8 mouse cellular contexts compared by ENCODE assay signal in the genomic region with DNA sequence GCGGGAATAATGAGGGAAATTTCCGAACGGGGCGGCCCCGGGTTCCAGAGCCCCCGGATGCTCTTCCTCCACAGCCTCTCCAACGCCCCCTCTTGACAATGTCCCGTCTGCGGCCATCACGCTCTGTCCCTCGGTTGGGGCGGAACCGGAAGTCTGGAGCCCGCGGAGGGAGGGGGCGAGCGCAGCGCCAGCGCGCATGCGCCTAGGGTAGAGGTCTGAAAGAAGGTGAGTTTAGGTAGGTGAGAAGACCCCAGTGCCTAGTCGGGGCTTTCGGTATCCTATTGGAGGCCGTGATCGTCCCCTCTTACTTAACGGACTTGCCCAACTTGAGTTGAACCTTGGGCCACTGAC. TPM values are rescaled to one million over a fixed set of nuclear protein-coding genes. Genes with fewer than 3 reads are reported as not detected.
DNase-seq lines count a peak whose midpoint lies in the region; ATAC-seq lines count a peak whose summit lies in the region.

A gene (minus strand): TSS at position 155 of the 351 bp plus-strand sequence.

- H3K9ac ChIP-seq in hindbrain, embryonic 13.5 days = peak within 1 kb of the TSS; percentile 87

- H3K27me3 ChIP-seq in hindbrain, embryonic 13.5 days = peaks cover 3% of the 10 kb centered on the region; the same call in 1 of the 2 replicates

- H3K9me3 ChIP-seq in hindbrain, embryonic 13.5 days = no peaks in the 10 kb centered on the region

- 2% methylated on average over 26 of the region's 26 CpGs for WGBS in hindbrain, embryonic 13.5 days

- peak within 1 kb of the TSS; percentile 74 for H3K4me3 ChIP-seq in hindbrain, embryonic 13.5 days

- H3K4me2 ChIP-seq in hindbrain, embryonic 13.5 days = peak within 1 kb of the TSS; percentile 69

- ATAC-seq in hindbrain, embryonic 13.5 days (ENCODE audit: low FRiP score) = peak; percentile 86

- DNase-seq in Muller cell, postnatal 12 days (ENCODE audit: inconsistent ontology term) = peak; percentile 92
- DNase-seq in cerebellum, adult 9-11 months = peak; percentile 89
- peak; percentile 73 to 78 for DNase-seq in frontal cortex, postnatal 14 days (ENCODE audit: low spot score in 2 of 2)
- peak; percentile 85 to 86 for DNase-seq in layer of hippocampus, postnatal 36 days
- peak; percentile 90 for DNase-seq in lung, postnatal 25 days (ENCODE audit: low spot score)
- peak; percentile 94 for DNase-seq in retina, postnatal 1 day
- DNase-seq in urinary bladder, adult 18-20 months (ENCODE audit: low spot score in 2 of 2) = peak; percentile 79 to 81

- H3K27ac ChIP-seq in hindbrain, embryonic 13.5 days = peak within 1 kb of the TSS; percentile 92

- peaks cover 14% of the 10 kb centered on the region for H3K36me3 ChIP-seq in hindbrain, embryonic 13.5 days

- peaks cover 29% of the 10 kb centered on the region for H3K4me1 ChIP-seq in hindbrain, embryonic 13.5 days (replicated peaks)

RNA-seq across cellular contexts. Expression of the gene that starts here (rescaled TPM):
- 22.6 and 23.4 TPM in 2 replicates for polyA plus RNA-seq in hindbrain, embryonic 13.5 days (2015; fragmentation: Nextera tagmentation; extraction: Ambion mirVana)
- total RNA-seq in layer of hippocampus, postnatal 36 days (2021) = 1 to 10 TPM; 3.9 to 5.0 TPM

Comparison
In these comparisons a context has a peak if more than half of its experiments do, and no peak if none do; other contexts are left out.
1. Peak in every context shown above with its lines: DNase-seq, ATAC-seq, H3K4me3 ChIP-seq and H3K27ac ChIP-seq.